Mouse (Mus musculus): ENCODE measurements around the gene Tmod1.

DNA sequence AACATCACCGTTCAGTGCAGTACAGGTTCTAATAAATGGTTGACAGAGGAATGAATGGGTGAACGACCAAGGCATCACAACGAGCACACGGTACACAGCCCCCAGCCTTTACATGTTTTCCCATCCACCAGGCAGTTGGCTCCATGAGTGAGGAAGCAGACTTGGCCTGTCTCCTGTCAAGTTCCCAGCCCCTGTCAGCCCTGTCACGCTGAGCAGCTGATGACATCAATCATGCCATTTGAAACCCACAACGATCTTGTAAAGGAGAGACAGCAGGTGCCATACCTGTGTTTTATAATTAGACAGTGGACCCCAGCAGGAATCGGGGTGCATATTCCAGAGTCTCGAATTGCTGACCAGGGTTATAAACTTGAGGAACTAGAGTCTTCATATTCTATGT, 4.6 kb downstream of the Tmod1 start:
- TF ChIP-seq CTCF (IDR thresholded peaks at IDR 0.05) (no peak), EP300 (IDR thresholded peaks at IDR 0.05) (no peak)

Measured in lung, postnatal 0 days (tissue).